Mouse (Mus musculus) urinary bladder, postnatal 36 days (tissue): ENCODE measurements around the gene Vmn2r94.

Experiments
- DNase-seq, 2 experiments: peaks; one replicate each; pipeline ENCODE4 v3.0.0; 2022; ENCODE audit warnings: low spot score in 2 of 2, mixed read lengths in 1 of 2

The Vmn2r94 gene

DNA sequence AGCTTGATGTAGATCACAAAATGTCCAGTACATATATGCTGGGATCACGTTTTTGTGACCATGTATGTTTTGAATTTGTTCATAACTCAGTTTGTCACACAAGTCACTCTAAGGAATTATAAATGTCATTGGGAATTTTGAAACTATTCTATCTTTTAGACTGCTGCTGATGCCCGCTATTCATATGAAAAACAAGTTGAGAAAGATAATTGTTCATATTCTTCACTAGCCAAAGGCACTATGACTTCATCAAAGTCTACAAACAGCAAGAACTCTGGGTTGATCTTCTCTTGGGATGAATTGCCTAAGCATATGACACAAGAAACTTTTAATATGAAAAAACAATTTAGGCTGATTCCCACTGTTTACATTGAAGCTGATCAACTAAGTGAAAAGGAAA is at the start of gene Vmn2r94:
Gene Vmn2r94, minus strand, starts transcription at position 101 of the 400 bp plus-strand sequence.
- DNase-seq: no peak

DNA sequence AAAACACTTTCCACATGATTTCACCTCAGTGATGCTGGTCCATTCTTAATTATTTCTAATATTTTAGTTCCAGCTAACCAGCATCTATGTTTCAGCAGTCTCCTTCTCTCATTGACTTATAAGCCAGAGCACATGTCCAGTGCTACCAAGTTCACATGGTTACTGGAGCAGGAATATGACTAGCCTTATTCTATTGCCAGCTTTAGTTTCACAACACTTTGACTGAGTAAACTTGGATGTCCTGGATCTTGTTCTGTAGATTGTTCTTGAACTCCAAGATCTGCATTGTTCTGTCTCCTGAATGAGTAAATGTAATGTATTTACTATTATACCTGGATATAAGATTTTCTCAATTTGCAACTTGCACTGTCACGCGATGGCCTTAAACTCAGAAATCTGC is 45.5 kb upstream of the Vmn2r94 start:
- DNase-seq: no peak

DNA sequence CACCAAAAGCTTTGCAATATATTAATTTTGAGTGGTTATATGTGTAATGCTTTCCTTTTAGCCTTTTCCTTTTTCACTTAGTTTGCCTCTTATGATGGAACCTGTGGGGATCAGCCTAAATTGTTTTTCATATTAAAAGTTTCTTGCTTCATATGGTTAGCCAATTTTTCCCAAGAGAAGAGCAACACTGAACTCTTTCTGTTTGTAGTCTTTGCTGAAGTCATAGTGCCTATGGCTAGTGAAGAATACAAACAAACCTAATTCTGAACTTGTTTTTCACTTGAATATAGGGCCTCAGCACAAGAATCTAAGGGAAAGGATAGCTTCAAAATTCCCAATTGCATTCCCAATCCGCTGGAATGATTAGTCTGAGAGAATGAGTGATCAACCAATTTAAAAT is 20.2 kb upstream of the Vmn2r94 start, which contains the start of gene Vmn2r93:
Gene Vmn2r93, plus strand, starts transcription at position 301 of the 400 bp plus-strand sequence.
- no peak for DNase-seq

DNA sequence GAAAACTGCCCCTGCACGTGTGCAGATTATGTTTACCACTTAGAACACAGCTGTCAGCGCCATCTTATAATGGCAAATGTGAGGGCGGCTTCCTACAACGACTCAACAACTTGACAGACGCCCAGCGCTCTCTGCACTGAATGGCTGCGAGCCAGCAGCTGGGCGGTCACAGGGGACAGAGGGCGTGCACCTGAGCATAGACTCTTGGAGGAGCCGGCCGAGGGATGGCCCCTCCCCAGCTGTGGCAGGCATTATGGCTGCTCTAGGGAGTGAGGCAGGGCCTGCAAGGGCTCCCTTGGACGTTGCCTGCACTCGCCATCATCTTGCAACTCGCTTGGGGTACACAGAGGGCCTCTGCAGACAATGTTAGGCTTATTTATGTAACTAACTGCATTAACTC is 40.6 kb downstream of the Vmn2r94 start:
- DNase-seq: no peak

DNA sequence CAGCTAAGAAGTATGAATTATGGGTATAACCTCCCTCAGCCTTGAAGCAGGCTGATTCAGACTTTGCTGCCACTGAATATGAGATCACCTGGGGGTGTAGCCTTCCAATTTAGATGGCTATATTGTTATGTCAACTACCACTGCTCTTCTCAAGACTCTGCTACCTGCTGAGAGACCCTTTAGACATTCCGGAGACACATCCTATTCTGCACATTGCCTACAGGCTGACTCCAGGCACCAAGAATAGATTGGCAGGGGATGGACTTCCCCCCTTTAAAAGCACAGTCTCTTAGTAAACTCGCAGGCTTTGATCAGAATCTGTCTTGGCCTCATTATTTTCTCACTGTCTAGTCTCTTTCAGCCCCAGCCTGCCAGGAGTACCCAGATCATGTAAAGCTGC is 45.6 kb downstream of the Vmn2r94 start:
- DNase-seq: no peak

DNA sequence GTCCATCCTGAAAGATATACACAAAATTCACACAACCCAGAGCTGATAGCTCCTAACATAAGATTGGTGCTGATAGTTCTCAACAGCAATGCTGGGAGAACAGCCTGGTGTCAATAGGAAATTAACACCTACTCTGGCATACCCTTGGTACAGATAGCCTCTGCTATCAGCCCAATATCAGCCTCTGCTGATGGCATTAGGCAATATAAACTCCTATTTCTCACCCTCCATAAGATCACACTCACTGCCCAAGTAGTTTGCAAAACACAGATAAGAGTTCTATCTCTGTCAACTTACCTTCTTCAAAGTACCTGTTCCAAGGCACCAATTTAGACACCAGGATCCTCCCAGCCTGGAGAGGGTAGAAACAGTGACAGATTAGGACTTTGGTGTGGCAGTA is 56.3 kb downstream of the Vmn2r94 start:
- DNase-seq: no peak
